Mouse (Mus musculus) lung, embryonic 14.5 days (tissue): ENCODE measurements around the gene Sprr2a1. TPM values are rescaled to one million over a fixed set of nuclear protein-coding genes. Genes with fewer than 3 reads are reported as not detected.
"Not testable (repeated sequence)": the region's sequence is repeated elsewhere in the genome, so short reads cannot be mapped to it uniquely, and the experiment has no call there.

Source experiments
- ATAC-seq: fragments of 200-750 bp; cut with Nextera tagmentation; 2 replicates; pipeline ENCODE4 v1.8.0; 2017; ENCODE audit warnings: mild to moderate bottlenecking, moderate TSS enrichment, moderate library complexity; ENCODE audit not compliant: insufficient read depth
- DNase-seq: peaks from one replicate; pipeline ENCODE4 v3.0.0-alpha.2; 2015
- H3K27ac ChIP-seq: fragments of 300-500 bp; sonication (generic); 2 replicates; pipeline ENCODE4 v1.5.1; 2014; ENCODE audit warnings: low read depth, mild to moderate bottlenecking, moderate library complexity
- H3K27me3 ChIP-seq: fragments of 300-500 bp; sonication (generic); 2 replicates; pipeline ENCODE4 v1.6.1; 2014; ENCODE audit warnings: low read length, control low read depth; ENCODE audit not compliant: insufficient read depth
- H3K36me3 ChIP-seq: fragments of 300-500 bp; sonication (generic); 2 replicates; pipeline ENCODE4 v1.6.1; 2014; ENCODE audit warnings: control low read depth; ENCODE audit not compliant: insufficient read depth
- H3K4me1 ChIP-seq: fragments of 300-500 bp; sonication (generic); 2 replicates; pipeline ENCODE4 v1.6.1; 2014; ENCODE audit warnings: antibody characterized with exemption, control low read depth; ENCODE audit not compliant: insufficient read depth
- H3K4me2 ChIP-seq: fragments of 300-500 bp; sonication (generic); 2 replicates; pipeline ENCODE4 v1.6.1; 2014; ENCODE audit warnings: mild to moderate bottlenecking
- H3K4me3 ChIP-seq: fragments of 300-500 bp; sonication (generic); 2 replicates; pipeline ENCODE4 v1.5.1; 2014; ENCODE audit warnings: low read depth, low read length
- H3K9ac ChIP-seq: fragments of 300-500 bp; sonication (generic); 2 replicates; pipeline ENCODE4 v1.6.1; 2014
- H3K9me3 ChIP-seq: fragments of 300-500 bp; sonication (generic); 2 replicates; pipeline ENCODE4 v1.6.1; 2016; ENCODE audit warnings: low read depth, low read length, control low read depth
- CTCF ChIP-seq: IDR thresholded peaks from 2 replicates; pipeline ENCODE4 v1.5.1; 2016; ENCODE audit warnings: antibody characterized with exemption, low read depth
- WGBS: fragments of 180-500 bp; shearing (Covaris S2); extraction: QIAGEN DNeasy Blood & Tissue Kit; methylation state at CpG from one replicate; pipeline ENCODE4 v1.1.7; 2014; 5-methylcytosine and 5-hydroxymethylcytosine counted together
- polyA plus RNA-seq: library from polyadenylated mRNA; unstranded; fragments of >200 nt; fragmentation: Nextera tagmentation; extraction: Ambion mirVana; gene quantifications from 2 replicates; pipeline ENCODE4 v1.2.1, GENCODE M21; 2014

Sprr2a1 gene
- polyA plus RNA-seq: not detected in 2 replicates

DNA sequence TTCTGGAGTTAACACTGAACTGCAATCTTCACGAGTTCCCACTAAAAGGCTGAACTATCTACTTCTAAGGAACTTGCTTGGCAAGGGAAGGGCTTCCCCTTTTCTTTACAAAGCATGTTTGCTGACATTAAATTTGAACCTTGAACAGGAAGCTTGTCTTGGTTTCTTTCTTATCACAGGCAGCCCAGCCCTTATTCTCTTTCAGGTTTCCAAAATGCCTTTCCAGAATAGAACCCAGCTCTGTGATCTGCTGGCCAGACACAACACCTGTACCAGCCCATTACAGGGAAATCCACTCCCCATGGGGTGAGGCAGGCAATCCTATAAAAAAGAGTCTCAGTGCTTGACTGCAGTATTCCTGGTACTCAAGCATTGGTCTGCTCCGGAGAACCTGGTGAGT, at the start of gene Sprr2a1, which contains the start of gene Sprr2a2:
Gene Sprr2a1, plus strand, starts transcription at position 231 of the 400 bp plus-strand sequence.
Gene Sprr2a2, plus strand, starts transcription at position 352 of the 400 bp plus-strand sequence.
- not testable (repeated sequence) for H3K27ac ChIP-seq

DNA sequence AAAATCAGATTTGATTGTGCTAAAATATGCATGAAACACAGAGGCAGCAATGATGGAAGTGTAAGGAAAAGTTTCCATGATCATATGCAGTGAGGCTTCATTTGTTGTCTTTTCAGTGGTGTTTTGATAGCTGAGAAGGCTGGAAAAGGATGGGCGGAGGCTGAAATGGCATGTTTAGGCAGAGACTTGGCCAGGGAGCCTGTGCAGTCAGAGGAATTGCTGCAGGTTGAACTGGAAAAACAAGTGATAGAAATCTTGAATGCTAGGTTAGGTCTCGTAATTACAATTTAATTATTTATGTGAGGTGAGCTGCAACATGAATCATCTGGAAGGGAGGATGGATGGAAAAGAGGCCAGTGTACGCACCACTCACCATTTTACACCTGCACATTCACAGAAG, 45.8 kb upstream of the Sprr2a1 start:
- WGBS: 76% methylated on average over 3 of the region's 3 CpGs
- TF ChIP-seq CTCF: no peak
- ATAC-seq: no peak

More for the DNA sequence above, at the start of gene Sprr2a1, which contains the start of gene Sprr2a2:
- H3K9ac ChIP-seq, DNase-seq, ATAC-seq, H3K27me3 ChIP-seq, H3K4me2 ChIP-seq, H3K9me3 ChIP-seq, H3K4me1 ChIP-seq, H3K36me3 ChIP-seq, H3K4me3 ChIP-seq: not testable (repeated sequence)
- no CpG with 5 or more reads among the region's 2 CpGs for WGBS

DNA sequence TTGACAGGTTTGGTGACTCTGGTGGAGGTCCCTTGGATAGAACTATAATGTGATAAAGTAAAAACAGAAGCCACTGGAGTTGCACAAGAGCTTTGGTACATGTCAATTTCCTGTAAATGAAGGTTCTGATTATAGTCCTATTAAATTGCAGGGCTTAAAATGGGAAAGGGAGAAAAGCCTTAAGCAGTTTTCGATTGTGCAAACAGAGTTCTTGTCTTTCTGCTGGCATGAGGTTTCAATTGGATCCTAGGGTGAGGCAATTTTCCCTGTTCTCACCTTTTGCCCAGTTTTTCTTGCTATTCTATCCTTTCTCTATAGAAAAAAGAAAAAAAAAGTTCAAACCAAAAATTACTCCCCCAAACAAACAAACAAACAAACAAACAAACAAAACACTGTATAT, 38.7 kb upstream of the Sprr2a1 start:
- H3K27me3 ChIP-seq: no peaks in the 10 kb centered on the region
- DNase-seq (no peak), ATAC-seq (no peak)
- 67% methylated on average over 1 of the region's 1 CpGs for WGBS
- TF ChIP-seq CTCF: no peak
- no peak overlapping the region for H3K9ac ChIP-seq
- no peaks in the 10 kb centered on the region for H3K9me3 ChIP-seq
- H3K27ac ChIP-seq: no peak overlapping the region
- H3K36me3 ChIP-seq: no peaks in the 10 kb centered on the region
- no peak overlapping the region for H3K4me3 ChIP-seq
- no peak overlapping the region for H3K4me2 ChIP-seq
- H3K4me1 ChIP-seq: no peaks in the 10 kb centered on the region

More for the DNA sequence above, 45.8 kb upstream of the Sprr2a1 start:
- H3K9me3 ChIP-seq: no peaks in the 10 kb centered on the region
- H3K27ac ChIP-seq: no peak overlapping the region
- H3K36me3 ChIP-seq: no peaks in the 10 kb centered on the region
- no peak overlapping the region for H3K4me3 ChIP-seq
- H3K4me1 ChIP-seq: no peaks in the 10 kb centered on the region
- no peak overlapping the region for H3K4me2 ChIP-seq
- no peak for DNase-seq
- H3K27me3 ChIP-seq: no peaks in the 10 kb centered on the region
- H3K9ac ChIP-seq: no peak overlapping the region

DNA sequence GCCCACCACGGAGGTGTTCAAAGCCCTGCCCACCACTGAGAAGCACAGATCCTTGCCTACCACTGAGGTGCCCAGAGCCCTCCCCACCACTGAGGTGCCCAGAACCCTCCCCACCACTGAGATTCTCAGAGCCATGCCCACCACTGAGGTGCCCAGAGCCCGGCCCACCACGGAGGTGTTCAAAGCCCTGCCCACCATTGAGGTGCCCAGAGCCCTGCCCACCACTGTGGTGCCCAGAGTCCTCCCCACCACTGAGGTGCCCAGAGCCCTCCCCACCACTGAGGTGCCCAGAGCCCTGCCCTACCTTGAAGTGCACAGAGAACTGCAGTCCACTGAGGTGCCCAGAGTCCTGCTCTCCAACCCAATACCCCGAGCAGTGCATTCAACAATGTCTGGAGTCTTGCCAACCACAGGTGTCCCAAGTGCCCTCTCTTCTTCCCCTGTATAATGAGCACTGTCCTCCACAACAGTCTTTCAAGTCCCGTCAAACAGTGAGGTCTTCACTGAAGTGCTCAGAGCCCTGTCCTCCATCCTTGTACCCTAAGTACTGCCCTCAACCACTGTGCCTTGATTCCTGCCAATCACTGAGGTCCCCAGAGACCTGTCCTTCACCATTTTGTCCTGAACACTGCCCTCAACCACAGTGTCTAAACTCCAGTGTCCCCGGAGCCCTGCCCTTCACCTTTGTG, 19.9 kb upstream of the Sprr2a1 start:
- H3K9ac ChIP-seq: no peak overlapping the region
- DNase-seq (no peak), ATAC-seq (no peak)
- no peaks in the 10 kb centered on the region for H3K9me3 ChIP-seq
- H3K4me2 ChIP-seq: no peak overlapping the region
- no peaks in the 10 kb centered on the region for H3K4me1 ChIP-seq
- H3K27me3 ChIP-seq: no peaks in the 10 kb centered on the region
- H3K27ac ChIP-seq: no peak overlapping the region
- no peak overlapping the region for H3K4me3 ChIP-seq
- H3K36me3 ChIP-seq: no peaks in the 10 kb centered on the region
- no peak for TF ChIP-seq CTCF
- 86% methylated on average over 6 of the region's 6 CpGs for WGBS

DNA sequence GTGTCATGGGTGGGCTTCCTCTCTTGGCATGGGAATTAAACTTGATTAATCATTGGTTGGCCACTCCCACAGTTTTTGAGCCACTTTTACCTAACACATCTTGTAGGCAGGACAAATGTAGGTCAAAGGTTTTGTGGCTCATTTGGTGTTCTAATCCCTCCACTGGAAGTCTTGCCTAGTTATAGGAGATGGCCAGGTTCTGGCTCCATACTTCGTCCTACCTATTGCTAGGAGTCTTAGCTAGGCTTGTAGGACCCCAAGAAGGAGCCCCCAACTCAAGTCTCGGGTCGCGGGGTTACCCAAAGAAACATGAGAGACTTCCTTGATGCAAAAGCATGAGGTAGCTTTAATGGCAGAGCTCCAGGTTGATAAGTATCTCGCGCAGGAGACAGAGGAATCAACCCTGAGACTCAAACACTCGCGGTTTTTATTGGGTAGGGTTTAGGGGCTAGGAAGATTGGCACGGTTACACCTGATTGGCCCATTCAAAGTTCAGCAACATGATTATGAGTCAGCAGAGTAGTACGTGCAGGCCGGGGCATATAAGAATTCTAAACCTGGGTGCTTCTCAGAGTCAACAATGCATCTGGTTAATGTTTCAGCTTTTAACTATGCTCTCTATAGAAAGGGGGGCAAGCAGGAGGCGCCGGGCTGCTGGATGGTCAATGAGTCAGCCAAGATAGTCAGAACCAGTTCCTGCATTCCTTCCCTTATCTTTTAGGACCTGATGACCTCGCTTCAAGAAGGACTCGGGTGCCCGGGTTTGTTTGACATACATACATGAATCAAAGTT, 4.3 kb upstream of the Sprr2a1 start:
- not testable (repeated sequence) for H3K27me3 ChIP-seq, DNase-seq, H3K9ac ChIP-seq, H3K36me3 ChIP-seq, H3K27ac ChIP-seq, H3K9me3 ChIP-seq, H3K4me3 ChIP-seq, H3K4me1 ChIP-seq, H3K4me2 ChIP-seq
- peak; percentile 73 for ATAC-seq
- WGBS: no CpG with 5 or more reads among the region's 16 CpGs

DNA sequence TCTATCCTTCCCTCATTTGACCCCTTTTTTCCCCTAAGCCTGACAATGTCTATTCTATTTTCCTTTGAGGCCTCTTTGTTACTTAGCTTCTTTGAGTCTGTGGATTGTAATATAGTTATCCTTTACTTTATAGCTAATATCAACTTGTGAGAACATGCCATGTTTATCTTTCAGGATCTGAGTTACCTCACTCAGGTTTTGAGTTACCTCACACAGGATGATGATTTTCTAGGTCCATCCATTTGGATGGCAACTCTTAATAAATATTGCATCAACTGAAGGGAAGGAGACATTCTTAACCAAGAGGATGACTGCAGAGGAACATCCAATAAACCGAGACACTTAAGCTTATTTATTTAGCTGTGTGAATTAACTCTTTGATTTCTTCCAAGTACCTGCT, 3.5 kb upstream of the Sprr2a1 start:
- H3K36me3 ChIP-seq, H3K4me3 ChIP-seq, H3K4me1 ChIP-seq, H3K9ac ChIP-seq, DNase-seq, H3K9me3 ChIP-seq, H3K27ac ChIP-seq, ATAC-seq, H3K4me2 ChIP-seq, H3K27me3 ChIP-seq: not testable (repeated sequence)
- WGBS: no CpG with 5 or more reads among the region's 1 CpGs

DNA sequence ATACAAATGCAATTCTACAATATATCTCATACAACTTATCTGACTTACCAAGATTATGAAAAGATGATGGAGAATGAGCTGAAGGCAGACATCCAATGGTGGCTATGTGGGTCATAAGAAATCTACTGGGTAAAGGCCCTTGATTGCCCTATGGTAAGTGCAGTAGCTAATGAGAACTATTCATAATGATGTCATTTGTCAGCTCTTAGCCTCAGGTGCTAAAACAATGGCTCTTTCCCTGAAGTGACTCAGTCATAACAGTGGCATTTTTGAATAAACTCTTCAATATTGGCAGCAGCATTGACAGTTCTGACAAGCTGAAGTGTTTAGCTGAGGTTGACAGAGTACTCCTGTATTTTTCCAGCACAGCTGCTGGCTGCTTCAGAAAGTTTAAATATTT, 1.9 kb upstream of the Sprr2a1 start:
- H3K9me3 ChIP-seq, H3K9ac ChIP-seq, H3K27ac ChIP-seq, H3K36me3 ChIP-seq, H3K27me3 ChIP-seq, H3K4me2 ChIP-seq, DNase-seq, H3K4me3 ChIP-seq, H3K4me1 ChIP-seq: not testable (repeated sequence)
- peak; percentile 33; the same call in 1 of the 2 replicates for ATAC-seq

DNA sequence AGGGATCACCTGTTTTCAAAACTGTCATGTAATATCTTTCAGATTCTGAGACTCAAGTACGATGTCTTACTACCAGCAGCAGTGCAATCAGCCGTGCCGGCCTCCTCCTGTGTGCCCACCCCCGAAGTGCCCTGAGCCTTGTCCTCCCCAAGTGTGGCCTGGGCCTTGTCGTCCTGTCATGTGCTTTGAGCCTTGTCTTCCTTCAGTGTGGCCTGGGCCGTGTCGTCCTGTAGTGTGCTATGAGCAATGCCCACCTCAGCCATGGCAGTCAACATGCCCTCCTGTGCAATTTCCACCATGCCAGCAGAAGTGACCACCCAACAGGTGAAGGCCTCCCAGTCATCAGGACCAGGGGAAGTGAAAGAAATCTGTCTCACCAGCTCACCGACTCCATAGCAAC, 3.4 kb downstream of the Sprr2a1 start:
- H3K27me3 ChIP-seq, DNase-seq, ATAC-seq, H3K4me2 ChIP-seq, H3K4me1 ChIP-seq, H3K36me3 ChIP-seq, H3K27ac ChIP-seq, H3K4me3 ChIP-seq, H3K9me3 ChIP-seq, H3K9ac ChIP-seq: not testable (repeated sequence)
- no CpG with 5 or more reads among the region's 8 CpGs for WGBS

DNA sequence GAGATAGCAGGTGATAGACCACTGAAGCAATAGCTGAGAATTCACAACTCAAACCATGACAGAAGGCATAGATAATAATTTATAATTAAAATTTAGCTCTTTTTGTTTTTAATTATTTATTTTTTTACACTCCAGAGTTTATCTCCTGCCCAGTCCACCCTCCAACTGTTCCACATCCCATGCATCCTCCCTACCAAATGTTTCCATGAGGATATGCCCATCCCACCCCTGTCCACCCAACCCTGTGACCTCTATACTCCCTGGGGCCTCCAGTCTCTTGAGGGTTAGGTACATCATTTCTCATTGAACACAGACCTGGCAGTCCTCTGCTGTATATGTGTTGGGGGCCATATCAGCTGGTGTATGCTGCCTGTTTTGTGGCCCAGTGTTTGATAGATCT, 8.1 kb downstream of the Sprr2a1 start:
- ATAC-seq: peak; percentile 50; the same call in 1 of the 2 replicates
- H3K9me3 ChIP-seq, H3K4me1 ChIP-seq, H3K36me3 ChIP-seq, H3K4me3 ChIP-seq, H3K27ac ChIP-seq, H3K27me3 ChIP-seq, DNase-seq, H3K4me2 ChIP-seq, H3K9ac ChIP-seq: not testable (repeated sequence)

DNA sequence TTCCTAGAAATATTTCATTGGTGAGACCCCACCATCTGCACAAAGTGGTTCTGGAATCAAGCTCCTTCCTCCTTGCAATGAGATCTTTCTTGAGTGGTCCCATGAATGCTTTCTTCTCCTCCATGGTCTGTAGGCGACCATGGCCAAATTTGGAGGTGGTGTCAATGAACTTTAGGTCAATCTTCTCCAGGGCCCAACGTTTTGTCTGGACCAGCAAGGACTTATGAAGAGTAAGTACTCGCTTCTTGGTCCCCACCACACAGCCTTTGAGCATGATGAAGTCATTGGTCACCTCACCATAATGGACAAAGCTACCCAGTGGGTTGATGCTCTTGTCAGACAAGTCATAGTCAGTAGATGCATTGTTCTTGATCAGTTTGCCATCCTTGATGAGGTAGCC, 11.8 kb downstream of the Sprr2a1 start:
- DNase-seq, H3K27ac ChIP-seq, H3K4me3 ChIP-seq, H3K4me1 ChIP-seq, H3K4me2 ChIP-seq, H3K9me3 ChIP-seq, H3K9ac ChIP-seq, H3K36me3 ChIP-seq, H3K27me3 ChIP-seq, ATAC-seq: not testable (repeated sequence)
- WGBS: 77% methylated on average over 3 of the region's 3 CpGs
